Mouse (Mus musculus) neural tube, embryonic 12.5 days (tissue): ENCODE measurements around the gene Tmem108. TPM values are rescaled to one million over a fixed set of nuclear protein-coding genes. Genes with fewer than 3 reads are reported as not detected.

Experiments
- ATAC-seq: fragments of 200-750 bp; cut with Nextera tagmentation; 2 replicates; pipeline ENCODE4 v1.8.0; 2017; ENCODE audit warnings: low read depth, mild to moderate bottlenecking, moderate TSS enrichment, moderate library complexity; ENCODE audit not compliant: low FRiP score
- H3K27ac ChIP-seq: fragments of 300-500 bp; sonication (generic); 2 replicates; pipeline ENCODE4 v1.5.1; 2016
- H3K27me3 ChIP-seq: fragments of 300-500 bp; sonication (generic); replicated peaks from 2 replicates; pipeline ENCODE4 v1.6.1; 2016; ENCODE audit warnings: mild to moderate bottlenecking
- H3K36me3 ChIP-seq: fragments of 300-500 bp; sonication (generic); 2 replicates; pipeline ENCODE4 v1.6.1; 2016; ENCODE audit warnings: mild to moderate bottlenecking
- H3K4me1 ChIP-seq: fragments of 300-500 bp; sonication (generic); 2 replicates; pipeline ENCODE4 v1.6.1; 2016
- H3K4me2 ChIP-seq: fragments of 300-500 bp; sonication (generic); replicated peaks from 2 replicates; pipeline ENCODE4 v1.6.1; 2016; ENCODE audit warnings: mild to moderate bottlenecking
- H3K4me3 ChIP-seq: fragments of 300-500 bp; sonication (generic); 2 replicates; pipeline ENCODE4 v1.5.1; 2016
- H3K9ac ChIP-seq: fragments of 300-500 bp; sonication (generic); 2 replicates; pipeline ENCODE4 v1.6.1; 2016; ENCODE audit warnings: mild to moderate bottlenecking
- H3K9me3 ChIP-seq: fragments of 300-500 bp; sonication (generic); 2 replicates; pipeline ENCODE4 v1.6.1; 2016; ENCODE audit warnings: mild to moderate bottlenecking
- WGBS: fragments of 180-500 bp; shearing (Covaris S2); methylation state at CpG from one replicate; pipeline ENCODE4 v1.1.7; 2016; 5-methylcytosine and 5-hydroxymethylcytosine counted together
- polyA plus RNA-seq: library from polyadenylated mRNA; unstranded; fragments of >200 nt; fragmentation: Nextera tagmentation; extraction: Ambion mirVana; gene quantifications from 2 replicates; pipeline ENCODE4 v1.2.1, GENCODE M21; 2016

Gene Tmem108
- polyA plus RNA-seq, 1 experiment from 2014 or later = 25.8 TPM

GRCm38 (mm10) chr9:103716002-103716401, 45.6 kb downstream of the Tmem108 start:
- Histone ChIP-seq H3K4me1 (0 out of 2 replicates have a peak, but pooled peaks cover 7% of the 10 kb centered on the region), H3K4me2 (no peak overlapping the region), H3K36me3 (no peaks in the 10 kb centered on the region), H3K4me3 (no peak overlapping the region), H3K9me3 (no peaks in the 10 kb centered on the region), H3K27ac (no peak overlapping the region), H3K9ac (no peak overlapping the region), H3K27me3 (no peaks in the 10 kb centered on the region)
- ATAC-seq = no peak
- WGBS = 94% methylated on average over 13 of the region's 13 CpGs

- Histone ChIP-seq H3K4me3 (no peak overlapping the region), H3K36me3 (no peaks in the 10 kb centered on the region), H3K27me3 (no peaks in the 10 kb centered on the region), H3K9ac (no peak overlapping the region), H3K9me3 (no peaks in the 10 kb centered on the region), H3K4me2 (no peak overlapping the region), H3K27ac (no peak overlapping the region), H3K4me1 (0 out of 2 replicates have a peak, but pooled peaks cover 7% of the 10 kb centered on the region)
- WGBS = 93% methylated on average over 4 of the region's 4 CpGs
- ATAC-seq = no peak
Measured at GRCm38 (mm10) chr9:103715352-103715751, 46.3 kb downstream of the Tmem108 start.

- H3K36me3 ChIP-seq = no peaks in the 10 kb centered on the region
- no peak overlapping the region for H3K27ac ChIP-seq
- no peaks in the 10 kb centered on the region for H3K9me3 ChIP-seq
- 77% methylated on average over 4 of the region's 4 CpGs for WGBS
- H3K27me3 ChIP-seq = no peaks in the 10 kb centered on the region
- H3K4me1 ChIP-seq = 0 out of 2 replicates have a peak, but pooled peaks cover 7% of the 10 kb centered on the region
- no peak overlapping the region for H3K9ac ChIP-seq
- no peak for ATAC-seq
- H3K4me3 ChIP-seq = no peak overlapping the region
- no peak overlapping the region for H3K4me2 ChIP-seq
Measured at GRCm38 (mm10) chr9:103713230-103713629, 48.4 kb downstream of the Tmem108 start.

GRCm38 (mm10) chr9:103712711-103713110, 48.9 kb downstream of the Tmem108 start:
- Histone ChIP-seq H3K4me1 (0 out of 2 replicates have a peak, but pooled peaks cover 7% of the 10 kb centered on the region), H3K9ac (no peak overlapping the region), H3K4me2 (no peak overlapping the region), H3K36me3 (no peaks in the 10 kb centered on the region), H3K4me3 (no peak overlapping the region), H3K9me3 (no peaks in the 10 kb centered on the region), H3K27ac (no peak overlapping the region), H3K27me3 (no peaks in the 10 kb centered on the region)
- WGBS = 73% methylated on average over 7 of the region's 7 CpGs
- no peak for ATAC-seq

GRCm38 (mm10) chr9:103709694-103710093, 51.9 kb downstream of the Tmem108 start:
- 69% methylated on average over 3 of the region's 3 CpGs for WGBS
- no peaks in the 10 kb centered on the region for H3K27me3 ChIP-seq
- 0 out of 2 replicates have a peak, but pooled peaks cover 7% of the 10 kb centered on the region for H3K4me1 ChIP-seq
- no peaks in the 10 kb centered on the region for H3K9me3 ChIP-seq
- H3K9ac ChIP-seq = no peak overlapping the region
- no peak overlapping the region for H3K4me2 ChIP-seq
- no peak overlapping the region for H3K4me3 ChIP-seq
- no peaks in the 10 kb centered on the region for H3K36me3 ChIP-seq
- ATAC-seq = no peak
- H3K27ac ChIP-seq = no peak overlapping the region

- Histone ChIP-seq H3K27ac (no peak overlapping the region), H3K36me3 (no peaks in the 10 kb centered on the region), H3K4me2 (no peak overlapping the region), H3K4me1 (0 out of 2 replicates have a peak, but pooled peaks cover 7% of the 10 kb centered on the region), H3K9me3 (no peaks in the 10 kb centered on the region), H3K27me3 (no peaks in the 10 kb centered on the region), H3K9ac (no peak overlapping the region), H3K4me3 (no peak overlapping the region)
- ATAC-seq = no peak
- WGBS = 85% methylated on average over 16 of the region's 16 CpGs
Measured at GRCm38 (mm10) chr9:103708514-103709173, 53.0 kb downstream of the Tmem108 start.

GRCm38 (mm10) chr9:103707857-103708256, 53.8 kb downstream of the Tmem108 start:
- no peaks in the 10 kb centered on the region for H3K9me3 ChIP-seq

GRCm38 (mm10) chr9:103707000-103707790, 54.4 kb downstream of the Tmem108 start:
- 82% methylated on average over 8 of the region's 8 CpGs for WGBS
- Histone ChIP-seq H3K9me3 (no peaks in the 10 kb centered on the region), H3K36me3 (no peaks in the 10 kb centered on the region), H3K9ac (no peak overlapping the region), H3K27me3 (no peaks in the 10 kb centered on the region), H3K4me1 (0 out of 2 replicates have a peak, but pooled peaks cover 7% of the 10 kb centered on the region), H3K4me2 (no peak overlapping the region), H3K27ac (no peak overlapping the region), H3K4me3 (no peak overlapping the region)
- ATAC-seq = no peak

More at GRCm38 (mm10) chr9:103707857-103708256, 53.8 kb downstream of the Tmem108 start:
- H3K27me3 ChIP-seq = no peaks in the 10 kb centered on the region
- H3K9ac ChIP-seq = no peak overlapping the region
- ATAC-seq = no peak
- H3K27ac ChIP-seq = no peak overlapping the region
- H3K4me3 ChIP-seq = no peak overlapping the region
- H3K4me2 ChIP-seq = no peak overlapping the region
- no peaks in the 10 kb centered on the region for H3K36me3 ChIP-seq
- H3K4me1 ChIP-seq = 0 out of 2 replicates have a peak, but pooled peaks cover 7% of the 10 kb centered on the region

GRCm38 (mm10) chr9:103705717-103706116, 55.9 kb downstream of the Tmem108 start:
- H3K4me3 ChIP-seq = no peak overlapping the region
- ATAC-seq = no peak
- no peaks in the 10 kb centered on the region for H3K9me3 ChIP-seq
- no peaks in the 10 kb centered on the region for H3K27me3 ChIP-seq
- WGBS = 93% methylated on average over 4 of the region's 4 CpGs
- H3K9ac ChIP-seq = no peak overlapping the region
- no peaks in the 10 kb centered on the region for H3K36me3 ChIP-seq
- H3K27ac ChIP-seq = no peak overlapping the region
- no peak overlapping the region for H3K4me2 ChIP-seq
- peaks cover 6% of the 10 kb centered on the region; the same call in 1 of the 2 replicates for H3K4me1 ChIP-seq

- 86% methylated on average over 16 of the region's 16 CpGs for WGBS
- Histone ChIP-seq H3K27me3 (no peaks in the 10 kb centered on the region), H3K4me2 (no peak overlapping the region), H3K4me3 (no peak overlapping the region), H3K27ac (no peak overlapping the region), H3K9me3 (no peaks in the 10 kb centered on the region), H3K36me3 (no peaks in the 10 kb centered on the region), H3K4me1 (peaks cover 6% of the 10 kb centered on the region; the same call in 1 of the 2 replicates), H3K9ac (no peak overlapping the region)
- no peak for ATAC-seq
Measured at GRCm38 (mm10) chr9:103703014-103703413, 58.6 kb downstream of the Tmem108 start.

- Histone ChIP-seq H3K27me3 (no peaks in the 10 kb centered on the region), H3K9ac (no peak overlapping the region), H3K4me1 (peaks cover 6% of the 10 kb centered on the region; the same call in 1 of the 2 replicates), H3K4me3 (no peak overlapping the region), H3K4me2 (no peak overlapping the region), H3K36me3 (no peaks in the 10 kb centered on the region), H3K9me3 (no peaks in the 10 kb centered on the region), H3K27ac (no peak overlapping the region)
- ATAC-seq = no peak
- 87% methylated on average over 5 of the region's 5 CpGs for WGBS
Measured at GRCm38 (mm10) chr9:103702452-103702851, 59.2 kb downstream of the Tmem108 start.

GRCm38 (mm10) chr9:103701448-103701847, 60.2 kb downstream of the Tmem108 start:
- H3K9me3 ChIP-seq = no peaks in the 10 kb centered on the region
- no peak overlapping the region for H3K27ac ChIP-seq
- no peak overlapping the region for H3K4me3 ChIP-seq
- no peak overlapping the region for H3K9ac ChIP-seq
- no peak for ATAC-seq
- H3K4me2 ChIP-seq = no peak overlapping the region
- no peaks in the 10 kb centered on the region for H3K27me3 ChIP-seq
- 59% methylated on average over 4 of the region's 4 CpGs for WGBS
- H3K4me1 ChIP-seq = peaks cover 6% of the 10 kb centered on the region; the same call in 1 of the 2 replicates
- no peaks in the 10 kb centered on the region for H3K36me3 ChIP-seq
